Mouse (Mus musculus) ovary, postnatal 10 days (tissue): ENCODE results near the gene Pax7.

ENCODE experiments used
- DNase-seq: peaks from one replicate; pipeline ENCODE4 v3.0.0; 2022; ENCODE audit warnings: low spot score

Pax7 gene

DNA sequence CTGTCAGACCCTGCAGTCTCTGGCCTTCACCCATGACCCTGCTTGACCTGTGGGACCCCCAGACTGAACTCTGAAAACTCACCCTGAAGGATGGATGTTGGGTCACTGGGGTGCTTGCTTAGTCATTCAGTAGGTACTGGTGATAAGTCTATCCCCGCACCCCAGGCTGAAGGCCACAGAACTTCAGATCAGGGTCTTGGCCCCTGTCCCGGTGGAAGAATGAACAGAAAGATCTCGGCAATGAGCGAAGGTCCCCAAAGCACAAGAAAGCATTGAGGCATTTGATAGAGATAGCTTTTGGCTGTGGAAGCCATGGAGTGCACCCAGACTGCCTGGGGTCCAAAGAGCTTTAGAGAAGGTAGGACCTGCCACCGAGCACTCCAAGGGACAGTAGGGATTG is 82.4 kb downstream of the Pax7 start:
- no peak for DNase-seq

DNA sequence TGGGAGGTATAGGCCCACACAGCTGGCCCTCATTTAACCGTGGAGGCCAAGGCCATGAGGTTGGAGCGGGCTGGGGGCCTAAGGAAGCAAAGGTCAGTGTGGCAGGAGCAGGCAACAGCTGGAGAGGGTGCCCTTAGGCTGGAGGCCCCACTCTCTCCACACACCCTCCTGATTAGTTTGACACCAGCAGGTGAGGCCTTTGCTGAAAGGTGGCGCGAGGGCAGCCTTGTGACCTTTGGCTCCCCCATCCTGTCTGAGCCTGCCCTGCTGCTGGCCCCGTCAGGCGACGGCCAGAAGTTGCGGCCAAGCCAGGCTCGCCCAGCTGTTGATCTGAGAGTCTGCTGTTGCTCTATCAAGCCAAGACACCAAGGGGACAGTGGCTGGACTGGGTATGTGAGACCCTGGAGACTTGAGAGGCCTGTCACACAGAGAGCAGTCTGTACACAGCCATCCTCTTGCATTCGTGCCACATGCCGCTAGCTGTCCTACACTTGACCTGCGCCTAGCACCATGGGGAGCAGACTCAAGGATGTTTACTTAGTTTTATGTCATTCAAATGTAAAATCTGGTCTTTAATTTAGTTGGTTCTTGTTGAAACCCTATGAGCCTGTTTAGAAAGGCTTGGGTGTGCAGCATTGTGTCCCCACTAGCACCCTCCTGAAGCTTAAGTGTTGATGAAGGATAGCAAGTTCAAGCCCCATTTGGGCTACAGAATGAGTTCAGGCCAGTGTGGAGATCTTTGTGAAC is 86.0 kb downstream of the Pax7 start:
- no peak for DNase-seq

DNA sequence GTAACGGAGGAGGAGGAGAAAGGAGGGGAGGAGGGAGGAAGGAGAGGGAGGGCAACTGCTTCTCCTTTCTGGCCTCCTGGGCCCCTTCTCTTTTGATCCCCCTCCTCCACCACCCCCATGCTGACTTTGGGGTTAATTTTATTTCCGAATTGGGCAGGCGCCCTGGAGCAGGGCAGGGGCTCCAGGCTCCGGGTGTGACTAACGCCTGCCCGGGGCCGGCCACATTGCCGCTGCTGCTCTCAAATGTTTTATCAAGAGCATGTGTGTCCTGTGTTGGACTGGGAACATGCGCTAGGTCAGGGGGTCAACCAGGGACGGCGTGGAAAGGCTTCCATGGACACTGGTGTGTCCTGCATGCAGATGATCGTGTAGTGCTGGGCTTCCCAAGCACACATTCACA is 87.2 kb downstream of the Pax7 start:
- DNase-seq: no peak

DNA sequence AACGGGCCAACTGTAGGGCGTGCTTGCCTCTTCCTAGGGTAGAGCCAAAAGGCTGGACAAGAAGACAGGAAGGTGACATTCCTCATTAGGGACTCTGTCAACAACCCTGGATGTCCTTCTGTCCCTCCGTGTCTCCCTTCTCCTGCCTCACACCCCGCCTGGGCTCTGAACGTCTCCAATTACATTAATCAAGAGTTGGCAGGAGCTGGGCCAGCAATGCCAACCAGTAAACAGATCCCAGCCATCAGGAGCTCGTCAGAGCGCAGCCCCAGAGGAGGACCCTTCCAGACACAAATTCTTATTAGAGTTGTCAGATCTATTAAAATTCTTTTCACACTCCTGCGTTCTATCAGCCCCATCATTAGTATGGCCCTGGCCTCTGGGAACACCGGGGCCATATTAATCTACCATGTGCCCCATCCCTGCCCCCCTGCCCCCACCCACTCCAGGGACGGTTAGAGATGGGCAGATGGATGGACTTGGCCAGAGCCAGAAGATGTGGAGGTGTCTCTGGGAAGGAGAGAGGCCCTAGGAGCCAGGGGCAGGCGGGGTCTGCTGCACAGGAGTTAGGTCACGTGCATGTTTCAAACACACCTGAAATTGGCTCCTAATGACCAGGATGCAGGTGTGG is 88.4 kb downstream of the Pax7 start:
- DNase-seq: no peak

DNA sequence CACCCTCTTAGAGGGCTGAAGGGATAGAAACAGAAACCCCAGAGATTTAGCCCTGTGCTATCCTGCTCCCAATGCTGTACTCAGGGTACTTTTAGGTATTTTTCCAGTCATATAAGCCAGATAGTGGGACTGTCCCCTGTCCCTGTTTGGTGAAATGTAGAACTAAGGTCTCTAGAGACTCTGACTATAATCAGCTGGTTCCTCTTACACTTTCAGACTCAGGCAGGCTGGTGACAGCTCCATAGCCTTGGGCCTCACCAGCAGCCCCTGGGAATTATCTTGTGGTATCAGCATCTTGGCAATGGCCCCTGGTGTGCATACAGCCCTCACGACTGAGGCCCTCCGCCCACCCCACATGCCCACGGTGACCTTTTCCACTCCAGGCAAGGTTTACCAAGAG is 89.7 kb downstream of the Pax7 start:
- no peak for DNase-seq

DNA sequence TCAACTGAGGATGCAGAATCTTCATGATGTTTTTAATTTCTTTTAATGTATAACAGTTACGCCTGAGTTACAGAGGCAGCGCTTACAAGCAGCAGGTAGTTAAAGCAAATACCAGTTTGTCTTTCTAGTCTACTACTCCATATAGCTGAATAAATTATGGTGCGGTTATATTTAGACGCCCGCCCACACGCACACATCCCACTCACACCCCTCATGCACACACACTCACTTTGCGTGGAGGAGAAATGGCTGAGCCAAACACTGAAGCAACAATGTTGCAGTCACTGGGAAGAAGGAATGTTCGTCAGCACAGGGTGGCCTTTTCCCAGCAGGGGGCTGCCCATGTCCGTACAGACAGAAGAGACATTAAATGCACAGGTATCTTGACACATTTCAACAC is 96.3 kb downstream of the Pax7 start:
- DNase-seq: no peak

DNA sequence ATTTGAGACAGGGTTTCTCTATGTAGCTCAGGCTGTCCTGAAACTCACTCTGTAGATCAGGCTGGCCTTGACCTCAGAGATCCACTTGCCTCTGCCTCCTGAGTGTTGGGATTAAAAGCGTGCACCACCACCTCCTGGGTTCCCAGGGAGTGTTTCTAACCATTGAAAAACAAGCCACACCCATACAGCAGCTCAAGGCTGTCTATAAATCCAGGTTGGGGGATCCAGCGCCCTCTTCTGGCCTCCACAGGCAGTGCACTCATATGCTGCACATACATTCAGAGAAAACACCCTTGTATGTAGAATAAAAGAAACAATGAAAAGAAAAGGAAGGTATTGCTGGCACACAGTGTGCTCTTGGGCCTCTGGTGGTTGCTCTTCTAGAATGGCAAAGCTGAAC is 106.2 kb downstream of the Pax7 start:
- no peak for DNase-seq

DNA sequence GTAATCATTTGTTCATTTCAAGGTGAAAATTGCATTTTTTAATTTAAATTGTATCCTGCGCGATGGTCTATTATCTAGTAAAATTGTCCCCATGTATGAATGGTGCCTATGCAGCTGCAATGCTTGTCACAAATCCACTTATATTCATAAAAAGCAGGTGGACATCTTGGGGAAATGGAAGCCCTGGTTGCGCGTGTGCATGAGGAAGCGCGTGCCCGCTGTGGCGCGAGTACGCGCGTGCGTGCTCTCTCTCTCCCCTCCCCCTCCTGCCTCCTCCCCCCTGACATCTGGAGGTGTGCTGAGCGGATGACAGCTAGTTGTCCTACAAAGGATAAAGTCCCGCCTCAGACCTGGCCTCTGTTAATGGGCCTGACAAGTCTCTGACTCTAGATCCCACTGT is 107.9 kb downstream of the Pax7 start:
- DNase-seq: no peak

DNA sequence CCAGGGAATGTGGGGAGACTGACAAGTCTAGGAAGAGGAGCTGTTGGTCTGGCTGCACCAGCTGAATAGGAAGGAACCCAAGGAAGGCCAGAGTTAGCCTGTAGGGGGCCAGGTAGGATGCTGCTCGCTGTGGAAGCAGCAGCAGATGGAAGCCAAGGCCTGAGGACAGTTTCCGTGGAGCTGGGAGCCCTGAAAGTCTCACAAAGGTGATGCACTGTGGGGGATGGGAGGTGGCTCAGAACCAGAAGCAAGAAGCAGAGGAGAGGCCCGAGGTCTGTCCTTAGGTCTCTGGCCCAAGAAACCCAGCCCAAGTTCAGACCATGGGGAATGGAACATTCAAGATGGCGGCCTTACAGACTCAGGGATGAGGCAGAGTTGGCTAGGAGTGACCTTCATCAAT is 109.0 kb downstream of the Pax7 start:
- DNase-seq: no peak

DNA sequence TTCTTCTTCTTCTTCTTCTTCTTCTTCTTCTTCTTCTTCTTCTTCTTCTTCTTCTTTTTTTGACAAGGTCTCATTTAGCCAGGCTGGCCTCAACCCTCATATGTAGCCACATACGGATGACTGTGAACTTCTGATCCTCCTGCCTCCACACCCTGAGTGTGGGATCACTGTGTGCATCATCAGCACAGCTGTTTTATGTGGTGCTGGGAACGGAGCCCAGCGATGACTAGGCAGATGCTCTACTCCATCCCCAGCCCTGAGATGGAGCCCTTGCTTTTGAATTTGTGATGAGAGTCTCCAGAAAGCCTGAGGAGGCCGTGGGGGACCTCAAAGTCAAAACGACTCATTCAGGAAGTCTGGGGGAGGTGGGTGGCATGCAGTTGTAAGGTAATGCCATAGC is 114.3 kb downstream of the Pax7 start:
- DNase-seq: no peak

DNA sequence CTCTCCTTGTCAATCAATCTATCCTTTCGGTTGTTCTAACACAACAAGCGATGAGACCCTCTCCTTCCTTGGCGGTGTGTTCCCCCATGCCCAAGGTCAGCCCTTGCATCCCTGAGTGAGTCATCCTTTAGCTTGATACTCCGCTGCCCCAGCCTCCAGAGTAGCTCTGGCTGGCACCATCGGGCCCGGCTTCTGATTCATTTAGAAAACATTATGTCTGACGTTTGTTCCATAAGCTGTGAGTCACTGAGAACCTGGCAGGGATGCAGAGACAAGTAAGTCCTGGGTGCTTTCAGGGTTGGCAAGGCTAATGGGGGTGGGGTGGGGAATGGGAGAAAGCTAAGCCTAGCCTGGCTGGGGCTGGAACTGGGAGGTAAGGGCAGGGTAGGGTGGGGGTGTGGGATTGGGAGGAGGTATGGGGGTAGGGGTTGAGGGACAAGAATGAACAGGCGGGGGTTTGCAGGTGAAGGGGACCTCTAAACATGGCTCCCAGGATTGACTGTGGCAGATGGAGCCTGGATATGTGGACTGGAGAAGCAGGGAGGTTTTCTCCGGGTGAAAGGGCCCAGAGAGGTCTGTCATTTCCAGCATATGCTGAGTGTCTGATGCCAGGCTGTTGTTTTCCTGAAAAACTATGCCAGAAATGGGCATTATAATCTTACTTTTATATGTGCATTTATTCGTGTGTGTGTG is 116.7 kb downstream of the Pax7 start:
- no peak for DNase-seq

DNA sequence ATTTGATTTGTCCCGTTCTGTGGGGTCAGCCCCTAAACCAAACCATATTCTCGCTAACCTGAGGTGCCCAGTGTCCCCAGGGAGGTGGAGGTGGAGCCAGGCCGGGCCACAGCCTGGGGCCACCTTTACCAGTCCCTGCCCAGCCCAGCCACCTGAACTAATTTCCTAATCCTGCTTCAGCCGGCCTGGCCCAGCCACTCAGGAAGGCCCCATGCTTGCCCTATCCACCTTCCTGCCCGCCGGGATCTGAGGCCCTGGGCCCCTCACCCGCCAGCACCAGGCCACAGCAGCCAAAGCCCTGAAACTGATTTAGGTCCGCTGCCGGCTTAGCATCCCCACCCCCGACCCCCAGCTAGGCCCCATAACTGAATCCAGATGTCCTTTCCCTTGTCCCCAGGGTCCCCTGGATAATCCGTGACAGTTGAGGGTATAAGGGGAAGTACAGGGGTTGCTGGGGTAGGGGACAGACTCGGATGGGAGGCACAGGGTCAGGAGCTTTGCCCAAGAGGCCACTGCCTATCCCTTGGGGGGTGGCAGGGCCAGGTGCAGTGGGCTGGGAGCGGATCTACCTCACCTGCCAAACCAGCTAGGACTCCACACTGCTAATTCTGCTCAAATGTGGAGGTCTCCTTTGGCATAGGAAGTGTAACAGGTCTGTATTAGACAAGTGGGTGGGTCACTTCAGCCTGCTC is 117.9 kb downstream of the Pax7 start:
- no peak for DNase-seq

DNA sequence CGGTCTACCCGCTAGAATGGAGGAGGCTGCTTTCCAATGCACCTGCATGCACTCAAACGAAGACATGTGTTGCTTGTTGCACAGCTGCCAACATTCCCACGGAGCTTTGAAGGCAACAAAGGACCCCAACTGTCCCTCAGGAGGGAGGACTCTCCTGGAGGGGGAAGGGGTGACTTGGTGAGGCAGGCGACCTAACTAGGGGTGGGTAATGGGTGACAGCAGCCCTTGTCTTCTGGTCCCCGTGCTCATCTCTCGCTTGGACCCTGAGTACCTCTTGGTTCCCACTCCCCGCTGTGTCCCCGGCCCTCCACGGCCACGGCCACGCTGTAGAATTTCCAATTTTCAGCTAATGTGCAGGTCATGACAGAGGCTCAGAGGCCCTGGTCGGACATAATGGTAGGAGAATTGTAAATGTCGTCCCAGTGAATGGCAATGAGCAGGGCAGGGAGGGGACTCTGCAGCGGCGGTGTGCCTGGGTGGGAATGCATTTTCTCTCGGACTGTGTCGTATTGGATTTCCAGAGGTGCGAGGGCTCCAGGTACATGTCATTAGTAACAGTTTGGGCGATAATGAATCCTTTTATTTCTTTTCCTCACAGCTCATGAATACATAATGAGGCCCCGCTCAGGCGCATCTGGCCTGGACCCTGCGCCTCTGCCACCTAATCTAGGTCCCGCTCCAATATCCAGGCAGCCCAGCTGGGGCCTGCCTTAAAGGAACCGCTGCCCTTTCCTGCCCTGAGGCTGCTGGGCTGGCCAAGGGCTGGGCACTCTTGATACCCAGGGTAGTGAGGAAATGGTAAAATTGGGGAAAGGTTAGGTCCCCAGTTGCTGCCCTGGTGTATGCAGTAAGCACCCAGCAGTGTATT is 122.6 kb downstream of the Pax7 start:
- DNase-seq: no peak

DNA sequence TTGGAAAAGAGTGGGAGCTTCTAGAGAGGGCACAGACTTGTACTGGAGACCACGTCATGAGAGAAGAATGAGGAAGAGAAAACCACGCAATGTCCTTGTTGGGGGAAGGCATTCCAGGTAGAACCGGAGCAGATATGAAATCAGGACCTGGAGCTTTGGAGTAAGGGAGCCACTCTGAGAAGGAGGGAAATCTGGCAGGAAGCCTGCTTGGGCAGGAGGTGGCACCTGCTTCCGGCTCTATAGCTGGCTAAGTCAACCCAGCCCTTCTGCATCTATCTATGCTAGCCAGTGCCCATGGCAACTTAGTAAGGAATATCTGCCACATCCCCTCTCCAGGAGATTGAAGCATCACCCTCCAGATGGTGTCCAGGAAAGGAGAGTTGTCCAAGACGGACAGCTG is 127.3 kb downstream of the Pax7 start:
- DNase-seq: no peak

DNA sequence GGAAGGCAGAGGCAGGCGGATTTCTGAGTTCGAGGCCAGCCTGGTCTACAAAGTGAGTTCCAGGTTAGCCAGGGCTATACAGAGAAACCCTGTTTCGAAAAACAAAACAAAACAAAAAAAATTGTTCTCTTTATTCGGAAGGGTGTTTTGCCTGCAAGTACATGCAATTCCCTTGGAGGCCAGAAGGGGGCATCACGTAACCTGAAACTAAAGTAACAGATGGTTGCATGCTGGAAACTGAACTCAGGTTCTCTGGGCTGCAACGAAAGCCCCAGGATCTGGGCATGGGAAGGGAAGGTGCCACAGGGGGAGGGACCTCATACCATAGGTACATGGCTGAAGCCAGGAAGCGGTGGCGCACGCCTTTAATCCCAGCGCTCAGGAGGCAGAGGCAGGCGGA is 129.9 kb downstream of the Pax7 start:
- no peak for DNase-seq

DNA sequence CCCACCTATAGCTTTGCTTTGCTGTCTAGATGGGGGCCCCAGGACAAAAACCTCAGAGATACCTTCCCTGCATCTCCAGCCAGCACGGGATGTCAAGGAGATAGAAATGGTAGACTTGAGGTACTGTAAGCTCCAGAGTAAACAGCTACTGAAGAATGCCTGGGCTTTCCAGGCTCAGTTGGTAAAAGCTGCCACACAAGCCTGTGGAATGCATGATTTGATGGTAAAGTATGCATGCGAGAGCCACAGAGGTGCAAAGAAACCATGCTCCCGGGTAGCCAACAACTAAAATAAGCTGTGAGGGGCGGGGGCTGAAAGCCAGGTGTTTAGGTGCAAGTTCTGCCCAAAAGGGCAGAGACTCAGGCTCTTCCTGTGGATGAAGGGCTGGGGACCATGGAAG is 130.4 kb downstream of the Pax7 start:
- DNase-seq: no peak

DNA sequence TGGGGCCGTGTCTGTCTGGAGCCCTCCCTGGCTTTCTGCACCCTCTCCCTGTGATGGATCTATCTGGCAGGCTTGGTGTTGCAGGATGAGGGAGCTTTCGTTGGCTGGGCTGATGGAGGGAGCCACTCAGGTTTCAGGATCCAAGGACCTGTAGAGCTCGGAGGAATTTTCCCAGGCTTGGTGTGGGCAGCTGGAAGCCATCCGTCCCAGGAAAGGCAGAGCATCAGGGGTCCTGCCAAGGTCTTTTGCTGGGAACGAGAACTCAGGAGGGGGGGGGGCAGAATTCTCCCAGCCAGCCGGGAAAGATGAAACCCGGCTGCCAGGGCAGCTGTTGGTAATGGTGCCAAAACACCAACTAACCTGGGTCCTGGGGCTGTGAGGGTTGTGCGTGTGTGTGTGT is 134.7 kb downstream of the Pax7 start:
- DNase-seq: no peak

DNA sequence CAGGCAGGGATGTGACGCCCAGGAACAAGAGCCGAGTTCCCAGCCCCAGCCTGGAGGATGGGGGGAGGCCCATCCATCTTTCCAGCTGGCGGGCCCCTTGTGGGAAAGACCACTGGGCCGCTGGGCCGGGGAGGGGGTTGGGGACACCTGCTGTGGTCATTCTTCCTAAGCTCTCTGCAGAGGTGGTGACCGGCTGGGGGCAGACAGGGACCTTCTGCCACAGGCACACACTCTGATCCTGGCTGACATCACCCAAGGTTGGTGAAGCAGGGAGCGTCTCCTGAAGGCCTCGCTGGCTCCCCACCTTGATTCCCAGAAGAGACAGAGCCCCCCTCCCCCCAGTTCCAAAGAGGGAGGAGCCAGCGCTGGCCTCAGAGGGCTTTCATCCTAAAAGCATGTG is 135.6 kb downstream of the Pax7 start:
- DNase-seq: no peak

DNA sequence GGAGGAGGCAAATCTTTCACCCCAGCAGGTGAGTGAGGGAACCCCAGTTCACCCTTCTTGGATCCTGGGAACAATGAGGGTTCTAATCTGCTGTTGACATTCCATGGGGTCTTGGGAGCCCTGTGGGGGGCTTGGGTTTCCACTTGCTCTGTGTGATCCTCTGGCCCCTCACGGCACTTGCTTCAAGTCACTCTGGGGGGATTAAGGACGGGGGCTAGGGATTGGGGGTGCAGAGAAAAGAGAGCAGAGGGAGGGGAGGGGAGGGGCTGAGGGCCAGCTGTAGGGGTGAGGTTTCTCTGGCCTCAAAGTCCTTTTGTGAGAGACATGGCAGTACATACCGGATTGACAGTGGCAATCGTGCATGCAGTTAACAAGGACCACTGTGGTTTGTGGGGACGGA is 140.0 kb downstream of the Pax7 start:
- no peak for DNase-seq

DNA sequence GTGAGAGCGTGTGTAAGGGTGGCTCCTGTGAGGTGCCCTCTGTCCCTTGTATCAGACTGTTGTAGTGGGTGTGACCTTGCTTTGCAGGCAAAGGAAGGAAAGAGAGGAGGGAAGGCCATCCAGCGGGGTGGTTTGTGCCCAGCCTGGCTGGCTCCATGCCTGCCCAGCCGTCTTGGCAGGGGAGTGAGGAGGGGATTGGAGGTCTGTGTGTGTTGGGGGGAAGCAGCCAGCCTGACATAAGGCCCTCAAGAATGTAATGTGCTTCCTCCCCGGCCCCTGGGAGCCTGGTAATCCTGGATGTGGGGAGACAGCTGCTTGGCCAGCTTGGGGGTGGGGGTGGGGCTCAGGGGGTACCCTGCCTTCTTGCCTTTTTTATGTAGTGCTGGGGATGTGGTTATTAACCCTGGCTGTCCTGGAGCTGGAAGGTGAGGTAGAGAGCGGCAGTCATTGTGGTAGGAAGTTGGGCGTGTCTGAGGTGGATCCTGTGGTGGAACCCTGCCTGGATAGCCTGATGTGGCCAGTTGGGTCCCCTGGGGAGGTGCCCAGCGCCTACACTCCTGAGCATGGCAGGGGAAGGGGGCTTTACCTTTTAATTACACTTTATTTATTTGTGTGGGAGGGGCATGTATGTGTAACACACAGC is 143.6 kb downstream of the Pax7 start:
- no peak for DNase-seq

DNA sequence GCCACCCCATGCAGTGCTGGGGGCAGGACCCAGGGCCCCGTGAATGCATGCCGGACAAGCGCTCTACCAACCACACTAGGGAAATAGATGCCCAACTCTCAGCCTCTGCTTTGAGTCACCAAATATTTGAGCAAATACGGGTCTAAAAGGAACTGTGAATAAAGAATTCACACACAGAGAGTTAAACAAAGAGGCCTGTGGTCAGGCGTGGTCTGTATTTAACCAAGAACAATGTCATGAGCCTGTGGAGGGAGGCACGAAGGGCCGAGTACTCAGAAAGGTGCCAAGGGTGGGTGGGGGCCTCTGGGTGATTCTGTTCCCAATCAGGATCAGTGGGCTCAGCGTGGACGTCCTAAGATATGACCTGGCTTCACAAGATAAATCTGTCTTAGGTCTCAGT is 145.3 kb downstream of the Pax7 start:
- DNase-seq: no peak
